Mouse (Mus musculus): Measurements from ENCODE around the gene Sprr1a.
A peak's percentile ranks its signal among the peaks of the same experiment; 100 is the strongest.
"Not testable (repeated sequence)": the region's sequence is repeated elsewhere in the genome, so short reads cannot be mapped to it uniquely, and the experiment has no call there.

Sprr1a gene

DNA sequence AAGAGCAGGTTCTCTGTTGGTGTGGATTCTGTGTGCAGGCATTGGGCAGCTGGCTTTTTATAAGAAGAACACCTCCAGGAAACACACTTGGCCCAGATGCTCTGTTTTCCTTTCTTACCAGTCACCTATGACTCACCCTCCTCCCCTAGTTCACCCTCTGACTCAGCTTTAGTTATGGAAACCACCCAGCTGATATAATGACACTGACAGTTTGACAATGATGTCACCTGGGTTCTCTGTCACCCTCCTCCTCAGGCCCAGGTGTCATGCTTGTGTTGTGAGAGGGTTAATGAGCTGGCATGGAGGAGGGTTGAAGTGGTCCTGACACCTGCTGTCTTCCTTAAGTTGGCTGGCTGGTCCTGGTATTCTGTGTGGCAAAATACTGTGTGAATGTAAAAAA is at the start of gene Sprr1a:
Gene Sprr1a (minus strand): TSS at position 33 of the 400 bp plus-strand sequence.
- DNase-seq: no peak

DNA sequence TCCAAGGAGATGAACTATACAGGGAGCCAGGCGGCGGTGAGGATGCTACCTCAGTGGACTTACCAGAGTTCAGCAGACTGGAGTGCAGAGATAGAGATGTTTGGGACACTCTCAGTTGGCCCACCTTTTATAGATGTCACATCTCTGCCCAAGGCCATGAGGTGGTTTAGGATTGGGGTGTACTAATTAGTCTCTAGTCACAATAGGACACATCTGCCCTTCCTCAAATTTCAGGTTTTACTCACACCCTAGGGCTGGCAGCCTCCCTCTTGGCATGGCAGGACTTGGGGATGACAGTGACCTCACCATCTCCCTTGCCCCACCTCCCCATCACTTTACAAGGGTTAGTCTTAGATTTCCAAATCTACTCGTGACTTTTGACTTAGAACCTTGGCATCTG is 48.7 kb upstream of the Sprr1a start, which contains the start of gene 2310046K23Rik:
Gene 2310046K23Rik (minus strand): TSS at position 101 of the 400 bp plus-strand sequence.
- DNase-seq: no peak

DNA sequence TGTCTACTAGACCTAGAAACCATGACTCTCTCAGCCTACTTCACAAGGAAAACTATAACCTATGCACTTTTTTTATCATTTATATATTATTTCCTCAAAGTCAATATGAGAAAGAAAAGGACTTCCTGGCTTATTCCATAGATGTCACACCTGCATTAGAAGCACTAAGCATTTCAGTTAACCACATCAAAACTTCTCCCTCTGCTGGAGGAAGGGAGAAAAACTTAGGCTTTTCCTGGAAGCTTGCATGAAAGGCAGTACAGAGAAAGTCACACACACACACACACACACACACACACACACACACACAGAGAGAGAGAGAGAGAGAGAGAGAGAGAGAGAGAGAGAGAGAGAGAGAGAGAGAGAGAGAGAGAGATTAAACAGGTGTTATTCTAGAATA is 26.6 kb upstream of the Sprr1a start:
- DNase-seq: peak; percentile 1

GRCm38 (mm10) chr3:92510786-92511185 is 25.1 kb upstream of the Sprr1a start:
- peak; percentile 7 for DNase-seq

DNA sequence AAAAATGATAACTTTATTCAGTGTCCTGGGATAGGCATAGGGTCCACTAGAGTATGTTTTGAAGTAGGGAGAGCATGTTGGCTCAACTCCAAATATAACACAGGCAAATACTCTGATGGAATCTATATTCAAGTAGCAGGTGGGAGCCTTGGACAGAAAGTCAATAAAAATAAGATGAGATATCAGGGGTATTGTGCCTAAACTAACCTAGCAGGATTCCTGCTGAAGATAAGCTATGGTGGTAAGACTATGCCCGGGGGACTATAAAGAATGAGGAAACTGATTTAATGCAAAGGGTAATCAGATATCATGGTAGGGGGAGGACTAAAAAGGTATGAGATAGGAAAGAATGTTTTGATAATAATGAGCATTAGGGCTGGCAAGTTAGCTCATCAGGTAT is 22.5 kb upstream of the Sprr1a start:
- DNase-seq: no peak

- DNase-seq: no peak
Observed at GRCm38 (mm10) chr3:92503528-92503927, 17.8 kb upstream of the Sprr1a start.

- DNase-seq: no peak
Observed at GRCm38 (mm10) chr3:92500393-92500792, 14.7 kb upstream of the Sprr1a start, which contains the start of gene Sprr4. Gene Sprr4 (minus strand): TSS chr3:92500493.

GRCm38 (mm10) chr3:92490262-92490661 is 4.6 kb upstream of the Sprr1a start:
- DNase-seq: not testable (repeated sequence)

DNA sequence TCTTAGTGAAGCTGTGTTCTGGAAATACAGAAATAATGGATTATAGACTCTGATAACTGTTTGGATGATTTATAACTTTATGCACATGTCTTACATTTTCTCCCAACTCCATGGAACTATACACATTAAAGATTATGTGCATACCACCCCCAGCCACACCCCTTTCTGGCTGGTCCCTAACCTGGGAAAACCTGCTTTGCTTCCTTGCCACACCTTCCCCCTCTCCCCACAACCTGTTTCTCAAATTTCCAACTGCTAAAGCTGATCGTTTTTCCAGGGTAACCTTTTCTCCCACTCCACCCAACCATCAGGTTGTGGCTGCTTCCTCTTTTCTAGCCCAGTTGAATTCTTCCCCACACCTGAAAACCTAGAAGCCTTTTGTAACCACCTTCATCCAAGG is 612 bp upstream of the Sprr1a start:
- DNase-seq: no peak

DNA sequence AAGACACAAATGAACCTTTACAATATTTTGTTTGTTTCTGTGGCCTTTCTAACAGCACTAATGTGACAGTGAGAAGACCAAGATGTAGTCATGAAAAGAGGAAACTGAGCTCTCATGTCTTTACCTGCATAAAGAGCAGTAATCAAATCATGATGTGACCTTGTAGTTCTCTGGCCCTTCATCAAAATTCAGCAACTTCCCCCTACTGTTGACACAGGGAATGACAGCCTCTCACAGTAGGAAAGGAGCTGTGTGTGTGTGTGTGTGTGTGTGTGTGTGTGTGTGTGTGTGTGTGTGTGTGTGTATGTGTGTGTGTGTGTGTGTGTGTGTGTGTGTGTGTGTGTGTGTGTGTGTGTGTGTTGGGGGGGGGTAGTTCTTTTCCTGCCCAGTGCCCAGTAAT is 4.4 kb downstream of the Sprr1a start:
- DNase-seq: peak; percentile 4

DNA sequence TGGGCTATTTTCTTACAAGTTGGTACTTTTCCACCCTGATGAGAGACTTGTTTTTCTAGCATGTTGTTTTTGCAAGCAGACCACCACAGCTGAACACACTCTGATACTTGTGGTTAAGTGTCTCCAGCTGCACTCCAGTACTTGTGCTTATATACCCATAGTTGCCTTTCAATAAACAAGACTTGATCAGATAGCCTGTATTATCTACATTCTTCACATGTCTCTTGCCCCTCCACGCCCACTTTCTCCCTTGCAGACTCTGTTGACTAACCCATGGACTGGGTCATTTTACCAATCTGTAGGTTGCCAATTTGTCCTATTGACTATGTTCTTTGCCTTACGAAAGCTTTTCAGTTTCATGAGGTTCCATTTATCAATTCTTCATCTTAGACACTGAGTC is 15.6 kb downstream of the Sprr1a start:
- no peak for DNase-seq

GRCm38 (mm10) chr3:92467424-92467823 is 18.3 kb downstream of the Sprr1a start:
- no peak for DNase-seq

DNA sequence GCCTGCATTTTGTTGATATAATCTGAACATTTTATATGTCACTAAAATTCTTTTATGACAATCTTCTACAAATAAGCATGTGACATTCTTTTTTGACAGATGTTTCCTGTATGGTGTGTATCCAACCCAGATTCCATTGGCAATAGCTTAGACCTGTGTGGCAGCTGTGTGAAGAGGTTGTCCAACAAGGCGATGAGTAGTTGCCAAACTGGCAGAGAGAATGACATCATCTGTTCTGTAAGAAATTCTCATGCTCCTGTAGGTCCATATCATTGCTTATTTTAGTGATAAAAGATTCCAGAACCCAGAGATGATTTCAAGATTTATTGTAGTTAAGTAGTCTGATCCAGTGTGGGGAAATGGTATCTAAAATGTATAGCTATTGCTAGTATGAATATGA is 19.1 kb downstream of the Sprr1a start:
- no peak for DNase-seq

- DNase-seq: no peak
Observed at GRCm38 (mm10) chr3:92458620-92459019, 27.1 kb downstream of the Sprr1a start, which contains the start of gene Sprr3. Gene Sprr3 (minus strand): TSS chr3:92458720.

GRCm38 (mm10) chr3:92455151-92455550 is 30.5 kb downstream of the Sprr1a start:
- DNase-seq: no peak

DNA sequence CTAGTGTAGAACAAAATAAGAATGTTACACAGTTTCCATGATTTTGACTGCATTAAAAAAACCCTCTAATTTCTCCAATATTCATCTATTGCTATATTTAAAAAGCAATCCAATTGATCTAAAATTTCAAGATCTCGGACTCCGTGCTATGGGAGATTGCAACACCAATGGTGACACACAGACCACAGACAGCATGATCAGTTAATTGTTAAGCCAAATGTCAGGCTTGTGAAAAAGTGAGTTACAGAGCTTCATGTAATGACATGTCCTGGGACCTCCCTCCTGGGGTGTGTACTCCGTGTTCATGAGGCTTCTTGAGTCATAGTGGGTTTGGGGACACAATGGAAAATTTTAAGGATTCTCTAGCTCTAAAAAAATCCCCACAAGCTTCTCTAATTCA is 45.5 kb downstream of the Sprr1a start:
- no peak for DNase-seq

GRCm38 (mm10) chr3:92438689-92439088 is 47.0 kb downstream of the Sprr1a start, which contains the start of gene Sprr1b:
Gene Sprr1b (minus strand): TSS chr3:92438789.
- DNase-seq: no peak

All from retina, postnatal 1 day (tissue).